Mouse (Mus musculus) myocyte (in vitro differentiated cells): ENCODE results near the gene Slc24a3.

Experiments
- CEBPB ChIP-seq: IDR thresholded peaks from 2 replicates; pipeline ENCODE4 v1.6.1; 2011; ENCODE audit warnings: mild to moderate bottlenecking, moderate library complexity; ENCODE audit not compliant: poor library complexity, insufficient read depth, severe bottlenecking
- E2F4 ChIP-seq: IDR thresholded peaks from one replicate; pipeline ENCODE4 v1.6.1; 2011; ENCODE audit warnings: mild to moderate bottlenecking, control low read depth, moderate library complexity; ENCODE audit not compliant: insufficient read depth
- MYOD1 ChIP-seq, 3 experiments: IDR thresholded peaks; one replicate each; pipeline ENCODE4 v1.6.1; 2011; ENCODE audit warnings: control low read depth in 2 of 3, low read depth in 2 of 3, mild to moderate bottlenecking in 2 of 3, moderate library complexity in 1 of 3; ENCODE audit not compliant: insufficient read length in 2 of 3, control insufficient read depth in 1 of 3
- MYOG ChIP-seq, 3 experiments: IDR thresholded peaks; one replicate each; pipeline ENCODE4 v1.6.1; 2011; ENCODE audit warnings: control low read depth in 2 of 3, low read depth in 2 of 3, mild to moderate bottlenecking in 2 of 3; ENCODE audit not compliant: insufficient read length in 2 of 3, control insufficient read depth in 1 of 3, insufficient read depth in 1 of 3
- POLR2A ChIP-seq: IDR thresholded peaks from one replicate; pipeline ENCODE4 v1.6.1; 2011; ENCODE audit warnings: low read depth, mild to moderate bottlenecking, control low read depth, moderate library complexity; ENCODE audit not compliant: insufficient read length
- POLR2AphosphoS2 ChIP-seq: IDR thresholded peaks from one replicate; pipeline ENCODE4 v1.6.1; 2011; ENCODE audit warnings: low read depth, control low read depth; ENCODE audit not compliant: insufficient read length
- TCF12 ChIP-seq: IDR thresholded peaks from one replicate; pipeline ENCODE4 v1.6.1; 2011; ENCODE audit warnings: mild to moderate bottlenecking, control low read depth; ENCODE audit not compliant: poor library complexity, insufficient read depth, severe bottlenecking
- USF1 ChIP-seq: IDR thresholded peaks from one replicate; pipeline ENCODE4 v1.6.1; 2011; ENCODE audit warnings: low read depth, mild to moderate bottlenecking, control low read depth, moderate library complexity

DNA sequence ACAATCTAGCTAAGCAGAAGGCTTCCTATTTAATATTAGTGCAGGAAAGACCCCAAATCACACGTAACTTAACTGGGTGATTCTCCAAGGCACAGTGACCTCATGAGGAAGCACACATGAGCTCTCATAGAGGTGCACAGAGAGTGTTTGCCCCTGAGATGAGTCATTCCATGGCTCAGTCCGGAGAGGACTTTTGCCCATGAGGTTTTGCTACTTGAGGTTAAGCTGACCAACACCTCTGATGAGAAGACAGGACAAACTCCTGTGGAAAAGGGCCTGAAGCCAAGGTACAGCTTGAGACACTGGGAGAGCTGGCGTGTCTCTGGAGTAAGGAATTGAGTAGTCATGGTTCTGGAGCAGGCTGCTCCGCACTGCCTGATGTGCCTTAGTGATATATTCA lies 56.1 kb downstream of the Slc24a3 start:
- TF ChIP-seq POLR2A (no peak), E2F4 (no peak), POLR2AphosphoS2 (no peak), CEBPB (no peak), USF1 (no peak), MYOD1 (IDR thresholded peaks at IDR 0.05; ENCODE audit: control insufficient read depth in 1 of 3, insufficient read length in 2 of 3, low read depth in 2 of 3) (no peak), TCF12 (no peak), MYOG (IDR thresholded peaks at IDR 0.05; ENCODE audit: control insufficient read depth in 1 of 3, insufficient read depth in 1 of 3, insufficient read length in 2 of 3, low read depth in 2 of 3) (no peak)
